Mouse (Mus musculus) common myeloid progenitor, adult 5-6 weeks (primary cell): ENCODE measurements around the gene Ssh3. TPM values are rescaled to one million over a fixed set of nuclear protein-coding genes. Genes with fewer than 3 reads are reported as not detected.

Source experiments
- ATAC-seq: replicated peaks from 2 replicates; pipeline ENCODE4 v1.8.0; 2016; ENCODE audit warnings: low read depth, mild to moderate bottlenecking, moderate TSS enrichment, inconsistent platforms; ENCODE audit not compliant: poor library complexity, severe bottlenecking
- total RNA-seq: library from RNA; stranded (forward); fragments of 200-1000, 187-1606 nt; gene quantifications from 2 replicates; pipeline ENCODE4 v1.2.3, GENCODE M21; 2017

Gene Ssh3
- total RNA-seq, 1 experiment from 2014 or later, result 13.6 TPM

DNA sequence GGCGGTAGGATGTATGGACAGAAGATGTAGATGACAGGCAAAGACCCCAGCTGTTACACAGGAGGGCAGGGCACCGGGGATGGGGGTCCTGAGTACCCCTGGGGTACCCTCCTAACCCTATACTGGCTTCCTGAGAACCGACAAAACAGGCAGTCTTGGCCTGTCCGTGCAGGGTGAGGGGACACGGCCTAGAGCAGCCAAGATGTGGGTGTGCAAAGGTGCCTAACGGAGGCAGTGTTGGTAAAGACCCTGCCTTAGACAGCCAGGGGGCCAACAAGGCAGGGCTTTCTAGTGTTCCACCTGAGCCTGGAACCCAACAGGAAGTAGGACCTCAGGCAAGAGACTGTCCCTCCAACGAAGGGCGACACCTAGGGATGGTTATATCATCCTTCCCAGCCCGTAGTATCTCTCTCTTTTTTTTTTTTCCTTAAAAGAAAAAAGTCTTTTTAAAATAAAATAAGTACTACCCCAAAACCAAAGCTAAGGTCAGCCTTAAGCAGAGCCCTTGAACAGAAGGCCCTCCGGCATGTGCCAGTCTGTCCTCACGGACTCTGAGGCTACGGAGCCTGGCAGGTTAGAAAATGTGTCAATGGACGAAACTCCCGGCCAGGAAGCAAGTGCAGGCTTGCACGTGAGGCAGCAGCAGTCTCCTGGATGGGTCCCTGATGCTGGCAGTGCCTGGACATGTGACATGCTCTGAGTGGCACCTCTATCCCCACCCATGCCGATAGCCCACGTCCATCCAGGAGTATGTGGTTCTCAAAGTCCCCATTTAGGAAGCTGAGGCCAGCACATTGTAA lies 29.5 kb upstream of the Ssh3 start:
- ATAC-seq, result no peak

DNA sequence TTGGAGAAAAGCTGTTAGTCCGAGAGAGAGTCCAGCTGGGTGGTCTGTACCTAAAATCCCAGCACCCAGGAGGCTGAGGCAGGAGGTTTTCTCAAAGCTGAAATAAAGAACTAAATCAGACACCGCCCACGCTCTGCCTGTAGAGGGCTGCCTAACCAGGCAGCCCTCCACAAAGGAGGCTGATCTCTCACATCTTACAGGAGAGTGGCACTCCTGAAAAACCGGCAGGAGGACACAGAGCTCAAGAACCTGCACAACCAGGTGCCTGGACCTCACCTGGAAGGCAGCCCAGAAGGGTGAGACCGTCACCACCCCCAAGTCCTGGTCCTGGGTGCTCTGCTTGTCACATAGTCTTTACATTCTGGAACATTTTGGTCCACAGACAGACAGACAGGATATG lies 28.9 kb upstream of the Ssh3 start:
- ATAC-seq, result no peak

DNA sequence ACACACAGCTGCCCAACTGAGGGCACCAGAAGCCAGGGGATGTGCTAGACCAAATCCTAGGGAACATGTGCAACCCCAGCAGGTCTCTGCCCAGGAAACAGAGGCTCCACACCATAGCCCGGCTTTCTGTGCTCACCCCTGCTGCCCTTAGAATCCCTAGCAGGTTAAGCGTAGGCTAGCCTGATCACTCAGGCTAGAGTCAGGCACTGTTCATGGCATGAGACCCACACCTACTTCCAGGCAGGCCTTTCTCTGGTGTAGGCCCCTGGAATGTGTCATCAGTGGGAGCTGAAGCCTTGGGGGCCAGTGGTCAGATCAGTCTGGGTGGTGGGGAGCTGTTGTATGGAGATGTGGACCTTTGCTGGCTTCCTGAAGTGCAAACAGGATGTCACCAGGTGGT lies 27.6 kb upstream of the Ssh3 start:
- no peak for ATAC-seq

- no peak for ATAC-seq
Observed at GRCm38 (mm10) chr19:4295391-4295790, 26.4 kb upstream of the Ssh3 start.

DNA sequence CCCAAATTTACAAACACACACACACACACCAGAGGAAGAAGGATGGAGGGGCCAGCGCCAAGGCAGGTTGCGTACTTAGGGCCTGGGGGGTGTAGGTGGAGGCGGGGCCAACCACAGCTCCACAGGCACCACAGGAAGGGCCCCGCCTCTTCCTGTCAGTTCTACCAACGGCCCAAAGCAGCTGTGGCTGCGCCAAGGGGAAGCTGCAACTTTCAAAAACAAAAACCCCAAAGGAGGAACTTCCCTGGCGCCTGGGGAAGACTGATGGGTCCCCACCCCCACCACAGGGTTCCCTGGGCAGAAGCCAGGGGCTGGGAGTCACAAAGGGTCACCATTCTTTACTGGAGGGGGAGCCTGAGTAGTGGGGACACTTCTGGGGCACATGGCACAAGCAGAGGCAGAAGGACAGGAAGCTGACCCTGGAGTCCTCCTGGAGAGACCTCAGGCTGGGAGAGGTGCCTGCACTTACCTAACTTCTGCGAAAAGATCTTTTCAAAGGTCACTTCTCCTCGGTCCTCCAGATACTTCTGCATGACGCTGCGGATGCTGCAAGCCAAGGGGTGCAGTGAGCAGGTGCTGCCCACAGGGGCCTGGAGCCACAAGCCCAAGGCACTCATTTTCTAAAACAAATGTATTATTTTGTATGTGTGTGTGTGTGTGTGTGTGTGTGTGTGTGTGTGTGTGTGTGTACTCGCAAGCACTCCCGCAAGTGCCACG lies 25.6 kb upstream of the Ssh3 start:
- peak; percentile 87 for ATAC-seq

DNA sequence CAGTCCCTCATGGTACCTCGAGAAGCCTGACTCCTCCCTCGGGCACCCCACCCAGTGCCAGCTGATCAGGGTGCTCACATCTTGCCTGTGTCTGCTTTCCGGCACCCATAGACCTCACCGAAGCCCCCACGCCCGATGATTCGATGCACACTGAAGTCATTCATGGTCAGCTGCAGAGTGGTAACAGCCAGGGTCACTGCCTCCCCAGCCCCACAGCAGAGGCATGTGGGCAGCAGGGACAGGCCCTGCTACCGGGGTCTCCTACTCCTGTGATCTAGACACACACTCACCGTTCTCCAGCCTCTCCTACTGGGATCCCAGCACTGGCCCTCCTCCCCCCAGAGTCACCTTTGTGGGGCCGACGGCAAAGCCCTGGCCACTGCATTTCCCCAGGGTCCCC lies 22.2 kb upstream of the Ssh3 start:
- ATAC-seq, result no peak

DNA sequence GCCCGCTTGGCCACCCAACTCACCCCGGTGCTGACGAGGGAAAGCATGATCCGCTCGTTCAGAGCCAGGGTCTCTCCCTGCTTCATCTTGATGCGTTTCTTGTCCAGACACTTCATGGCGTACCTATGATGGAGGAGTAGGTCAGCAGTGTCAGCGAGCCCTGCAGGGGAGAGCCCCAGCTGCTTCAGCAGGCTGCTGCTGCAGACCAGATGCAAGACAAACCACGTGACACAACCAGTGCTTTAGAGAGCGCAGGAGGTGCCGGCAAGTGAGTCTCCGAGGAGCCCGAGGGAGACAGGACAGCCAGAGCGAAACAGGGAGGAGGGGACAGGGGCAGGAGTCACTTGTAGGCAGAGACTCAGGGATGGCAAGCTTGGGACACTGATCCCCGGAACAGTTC lies 21.8 kb upstream of the Ssh3 start:
- no peak for ATAC-seq

GRCm38 (mm10) chr19:4283653-4284052 lies 14.7 kb upstream of the Ssh3 start:
- no peak for ATAC-seq

GRCm38 (mm10) chr19:4282898-4283553 lies 14.0 kb upstream of the Ssh3 start, which contains the start of gene Ankrd13d:
Gene Ankrd13d, minus strand, starts transcription at chr19:4283137.
- ATAC-seq, result peak; percentile 94

- no peak for ATAC-seq
Observed at GRCm38 (mm10) chr19:4280425-4280824, 11.4 kb upstream of the Ssh3 start.

DNA sequence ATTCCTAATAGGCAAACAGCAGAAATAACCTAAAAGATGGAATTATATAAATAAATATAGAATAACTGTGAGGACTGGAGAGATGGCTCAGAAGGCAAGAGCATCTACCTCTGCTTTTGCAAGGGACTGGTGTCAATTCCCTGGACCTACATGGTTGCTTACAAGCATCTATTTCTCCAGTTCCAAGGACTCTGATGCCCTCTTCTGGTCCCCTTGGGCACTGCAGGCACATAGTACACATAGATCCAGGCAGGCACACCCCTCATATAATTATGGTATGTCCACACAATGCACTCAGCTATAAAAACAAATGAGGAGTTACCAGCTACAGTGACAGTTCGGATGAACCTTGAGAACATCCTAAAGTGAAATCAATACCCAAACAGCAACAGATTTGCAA lies 10.5 kb upstream of the Ssh3 start:
- ATAC-seq, result no peak

DNA sequence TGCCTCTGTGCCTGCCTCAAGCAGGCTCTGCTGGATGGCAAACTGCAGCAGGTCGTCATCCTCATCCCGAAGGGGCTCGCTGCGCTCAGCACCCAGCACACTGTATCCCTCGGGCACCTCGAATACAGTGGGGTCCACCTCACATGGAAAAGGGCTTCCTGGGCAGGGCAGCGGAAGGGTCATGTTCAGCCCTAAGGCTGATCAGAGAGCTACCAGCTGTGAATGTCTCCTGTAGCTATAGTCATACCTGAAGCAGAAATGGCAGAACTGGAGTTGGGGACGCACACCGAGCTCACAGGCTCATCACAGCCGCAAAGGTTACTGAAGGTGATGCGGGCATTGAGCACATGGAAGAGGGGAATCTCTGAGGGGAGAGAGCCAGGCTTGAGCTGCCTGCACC lies 2.0 kb upstream of the Ssh3 start:
- ATAC-seq, result no peak

- no peak for ATAC-seq
Observed at GRCm38 (mm10) chr19:4270187-4270586, 1.2 kb upstream of the Ssh3 start.

DNA sequence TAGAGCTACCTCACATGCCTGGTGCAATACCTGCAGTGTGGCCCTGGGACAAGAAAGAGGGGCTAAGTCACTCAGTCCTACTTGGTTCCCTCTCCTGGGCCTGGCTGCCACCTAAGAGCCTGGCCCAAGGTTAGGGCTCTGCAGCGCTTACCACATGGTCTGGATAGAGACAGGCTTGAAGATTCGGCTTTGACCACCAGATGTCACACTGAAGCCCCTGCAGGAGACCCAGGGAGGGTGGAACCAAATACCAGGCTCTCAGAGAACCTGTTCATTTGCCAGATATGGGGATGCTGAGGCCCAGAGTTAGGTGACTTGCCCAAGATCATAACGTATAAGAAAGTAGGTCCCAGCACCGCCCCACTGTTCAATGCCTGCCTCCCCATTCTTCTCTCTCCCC lies 3.0 kb downstream of the Ssh3 start:
- no peak for ATAC-seq

GRCm38 (mm10) chr19:4264171-4264780 lies 4.7 kb downstream of the Ssh3 start:
- no peak for ATAC-seq

DNA sequence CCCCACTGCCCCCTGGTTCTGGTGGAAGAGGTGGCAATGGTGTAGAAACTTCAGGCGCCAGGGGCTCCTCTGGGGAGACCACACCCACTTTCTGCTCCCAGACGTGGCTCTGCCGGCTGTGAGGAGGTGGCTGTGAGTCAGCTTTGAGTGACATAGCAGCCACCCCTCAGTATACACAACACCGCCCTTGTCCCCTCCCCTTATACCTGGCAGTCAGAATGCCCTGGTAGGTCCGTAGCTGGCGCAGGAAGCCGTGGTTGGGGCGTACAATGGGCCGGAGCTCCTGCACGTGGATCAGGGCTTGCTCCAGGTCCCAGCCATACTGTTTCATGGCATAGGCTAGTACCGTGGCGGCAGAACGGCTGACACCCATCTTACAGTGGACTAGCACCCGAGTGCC lies 5.3 kb downstream of the Ssh3 start:
- no peak for ATAC-seq

DNA sequence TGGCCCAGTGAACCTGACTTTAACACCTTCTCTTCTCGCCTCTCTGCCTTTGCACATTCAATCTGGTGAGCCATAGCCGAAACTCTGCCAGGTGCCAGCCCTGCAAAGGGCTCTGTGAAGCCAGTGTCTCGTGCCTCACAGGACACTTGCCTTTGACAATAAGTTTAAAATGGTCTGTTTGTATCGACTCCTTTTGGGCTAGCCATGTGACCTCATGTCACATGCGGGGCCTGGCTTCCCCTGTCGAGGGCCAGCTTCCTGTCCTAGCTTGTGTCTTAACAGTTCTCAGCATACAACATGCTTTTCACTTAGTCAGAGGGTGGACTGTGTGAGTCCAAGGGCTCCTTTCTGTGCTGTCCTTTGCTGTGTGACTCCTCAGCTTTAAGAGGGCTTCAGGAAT lies 6.2 kb downstream of the Ssh3 start:
- no peak for ATAC-seq

DNA sequence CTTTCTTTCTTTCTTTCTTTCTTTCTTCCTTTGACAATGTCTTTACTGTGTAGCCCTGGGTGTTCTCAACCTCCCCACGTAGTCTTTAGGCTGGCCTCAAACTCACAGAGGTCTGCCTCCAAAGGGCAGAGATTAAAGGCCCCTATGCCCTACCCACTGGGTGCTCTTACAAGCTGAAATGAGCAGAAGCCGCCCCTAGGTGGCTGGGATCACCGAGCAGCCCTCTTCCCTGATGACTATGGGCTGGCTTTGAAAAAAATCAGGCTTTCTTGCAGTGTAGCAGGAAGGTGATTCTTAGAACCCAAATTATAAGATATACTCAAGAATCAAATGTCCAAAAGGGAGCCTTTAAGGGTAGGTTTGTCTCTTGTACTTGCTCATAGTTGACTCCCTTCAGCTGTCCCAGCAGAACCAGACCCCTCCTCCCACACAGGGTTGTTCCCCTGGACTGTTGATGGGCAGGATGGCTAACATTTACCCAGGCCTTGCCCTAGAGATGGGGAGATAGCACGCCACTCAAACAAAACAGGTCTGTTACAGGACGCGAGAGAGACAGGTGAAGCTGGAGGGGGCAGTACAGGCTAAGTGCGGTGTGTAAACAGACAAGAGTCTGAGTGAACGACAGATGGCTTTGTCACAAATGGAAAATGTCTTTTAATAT lies 7.8 kb downstream of the Ssh3 start:
- peak; percentile 60 for ATAC-seq

- no peak for ATAC-seq
Observed at GRCm38 (mm10) chr19:4257897-4258252, 11.1 kb downstream of the Ssh3 start.

GRCm38 (mm10) chr19:4257216-4257896 lies 11.6 kb downstream of the Ssh3 start:
- peak; percentile 94 for ATAC-seq
